Mouse (Mus musculus) CH12.LX (cell line): ENCODE data around the gene Zfp637. TPM values are rescaled to one million over a fixed set of nuclear protein-coding genes. Genes with fewer than 3 reads are reported as not detected.

Experiments used
- DNase-seq: peaks from one replicate; pipeline ENCODE4 v3.0.0-alpha.2; 2013; ENCODE audit errors: extremely low read depth
- H3K27ac ChIP-seq: 2 replicates; pipeline ENCODE4 v1.5.1; 2012; ENCODE audit warnings: low read depth, mild to moderate bottlenecking, control low read depth, moderate library complexity; ENCODE audit not compliant: insufficient read depth
- H3K27me3 ChIP-seq: replicated peaks from 2 replicates; pipeline ENCODE3; 2012; ENCODE audit warnings: inconsistent platforms
- H3K36me3 ChIP-seq, 2 experiments: replicated peaks in 1 of 2; 2 replicates each; pipeline versions ENCODE3 to v1.6.1; 2012; ENCODE audit warnings: inconsistent platforms in 1 of 2, low read length in 1 of 2, mild to moderate bottlenecking in 1 of 2, mixed read lengths in 1 of 2, moderate library complexity in 1 of 2; ENCODE audit not compliant: control insufficient read depth in 1 of 2, insufficient read depth in 1 of 2
- H3K4me1 ChIP-seq, 2 experiments: 2 replicates each; pipeline ENCODE4 v1.6.1; 2012; ENCODE audit warnings: inconsistent platforms in 1 of 2, moderate library complexity in 1 of 2; ENCODE audit not compliant: insufficient read depth in 2 of 2, control insufficient read depth in 1 of 2
- H3K4me2 ChIP-seq: 2 replicates; pipeline ENCODE4 v1.6.1; 2012; ENCODE audit warnings: low read depth, mild to moderate bottlenecking, control low read depth; ENCODE audit not compliant: poor library complexity, insufficient read depth, severe bottlenecking
- H3K4me3 ChIP-seq, 3 experiments: fragments of 150-350 bp in 1 of 3; sonication (generic) in 1 of 3; replicated peaks in 1 of 3; 2 replicates each; pipeline versions ENCODE3 to v1.5.1; 2011 to 2012; ENCODE audit warnings: low read depth in 2 of 3, low read length in 2 of 3, mild to moderate bottlenecking in 2 of 3, moderate library complexity in 2 of 3, control low read depth in 1 of 3, improper control_type of control experiment in 1 of 3, inconsistent platforms in 1 of 3, mixed read lengths in 1 of 3; ENCODE audit not compliant: poor library complexity in 1 of 3
- H3K79me2 ChIP-seq: replicated peaks from 2 replicates; pipeline ENCODE4 v1.6.1; 2012; ENCODE audit warnings: mild to moderate bottlenecking, moderate library complexity; ENCODE audit not compliant: control insufficient read depth, poor library complexity, insufficient read depth, severe bottlenecking; ENCODE audit errors: extremely low read depth
- H3K9ac ChIP-seq: 2 replicates; pipeline ENCODE4 v1.6.1; 2012; ENCODE audit warnings: low read depth, mild to moderate bottlenecking, control low read depth, moderate library complexity; ENCODE audit not compliant: insufficient read depth
- H3K9me3 ChIP-seq: replicated peaks from 2 replicates; pipeline ENCODE3; 2012; ENCODE audit warnings: low read length, inconsistent platforms, mixed read lengths
- BHLHE40 ChIP-seq: IDR thresholded peaks from 2 replicates; pipeline ENCODE4 v1.6.1; 2011; ENCODE audit warnings: mild to moderate bottlenecking, low read depth, low read length, improper control_type of control experiment
- CHD1 ChIP-seq: IDR thresholded peaks from 2 replicates; pipeline ENCODE4 v1.6.1; 2012; ENCODE audit warnings: low read depth, low read length, improper control_type of control experiment, inconsistent platforms
- CHD2 ChIP-seq: IDR thresholded peaks from 2 replicates; pipeline ENCODE4 v1.6.1; 2011; ENCODE audit warnings: low read length, improper control_type of control experiment
- ELF1 ChIP-seq: IDR thresholded peaks from 2 replicates; pipeline ENCODE4 v1.6.1; 2014; ENCODE audit warnings: low read depth, mild to moderate bottlenecking, inconsistent platforms, low read length, improper control_type of control experiment
- GABPA ChIP-seq: IDR thresholded peaks from 2 replicates; pipeline ENCODE4 v1.6.1; 2012; ENCODE audit warnings: low read depth, low read length, improper control_type of control experiment, inconsistent platforms; ENCODE audit not compliant: insufficient replicate concordance
- HCFC1 ChIP-seq: IDR thresholded peaks from 2 replicates; pipeline ENCODE4 v1.6.1; 2012; ENCODE audit warnings: low read depth, mild to moderate bottlenecking, inconsistent platforms, low read length, improper control_type of control experiment
- IRF4 ChIP-seq: IDR thresholded peaks from 2 replicates; pipeline ENCODE4 v1.6.1; 2014; ENCODE audit warnings: low read depth, mild to moderate bottlenecking, inconsistent platforms, low read length, improper control_type of control experiment
- JUND ChIP-seq: conservative IDR thresholded peaks from 2 replicates; pipeline ENCODE4 v1.6.1; 2011; ENCODE audit warnings: low read depth, low read length, improper control_type of control experiment
- KAT2A ChIP-seq: IDR thresholded peaks from 2 replicates; pipeline ENCODE4 v1.6.1; 2012; ENCODE audit warnings: low read length, improper control_type of control experiment, inconsistent platforms; ENCODE audit not compliant: insufficient replicate concordance
- MAFK ChIP-seq: IDR thresholded peaks from 2 replicates; pipeline ENCODE4 v1.6.1; 2011; ENCODE audit warnings: low read length, improper control_type of control experiment; ENCODE audit not compliant: insufficient replicate concordance
- MAX ChIP-seq: IDR thresholded peaks from 2 replicates; pipeline ENCODE4 v1.6.1; 2011; ENCODE audit warnings: low read length, improper control_type of control experiment
- MAZ ChIP-seq: IDR thresholded peaks from 2 replicates; pipeline ENCODE4 v1.6.1; 2012; ENCODE audit warnings: low read depth, mild to moderate bottlenecking, inconsistent platforms, low read length, improper control_type of control experiment, moderate library complexity
- MXI1 ChIP-seq: IDR thresholded peaks from 2 replicates; pipeline ENCODE4 v1.6.1; 2011; ENCODE audit warnings: mild to moderate bottlenecking, low read depth, low read length, improper control_type of control experiment
- POLR2A ChIP-seq: IDR thresholded peaks from 2 replicates; pipeline ENCODE4 v1.6.1; 2011; ENCODE audit warnings: low read depth, mild to moderate bottlenecking, improper control_type of control experiment, low read length
- POLR2AphosphoS2 ChIP-seq: IDR thresholded peaks from 2 replicates; pipeline ENCODE4 v1.6.1; 2011; ENCODE audit warnings: low read depth, low read length, improper control_type of control experiment
- RCOR1 ChIP-seq: conservative IDR thresholded peaks from 2 replicates; pipeline ENCODE4 v1.6.1; 2012; ENCODE audit warnings: low read depth, mild to moderate bottlenecking, inconsistent platforms, low read length, improper control_type of control experiment
- TBP ChIP-seq: conservative IDR thresholded peaks from 2 replicates; pipeline ENCODE4 v1.6.1; 2011; ENCODE audit warnings: low read depth, low read length, improper control_type of control experiment
- USF2 ChIP-seq: conservative IDR thresholded peaks from 2 replicates; pipeline ENCODE4 v1.6.1; 2011; ENCODE audit warnings: low read depth, low read length, improper control_type of control experiment
- ZC3H11A ChIP-seq: IDR thresholded peaks from 2 replicates; pipeline ENCODE4 v1.6.1; 2012; ENCODE audit warnings: low read depth, mild to moderate bottlenecking, inconsistent platforms, low read length, improper control_type of control experiment
- dilution Hi-C: fragments of 300-500 bp; cut with MboI; formaldehyde crosslinking; loops from 2 replicates; pipeline ENCODE4 v1.14.3; 2020; ENCODE audit warnings: low sequenced_read_pairs; ENCODE audit not compliant: extremely low pct_unique_long_range_greater_than_20kb, extremely low pct_ligation_motif_present
- in situ Hi-C: fragments of 300-500 bp; cut with MboI; formaldehyde crosslinking; loops from 3 replicates; pipeline ENCODE4 v1.14.3; 2019; ENCODE audit warnings: low sequenced_read_pairs, low pct_ligation_motif_present, low pct_unique_long_range_greater_than_20kb, mixed read lengths
- polyA plus RNA-seq: library from polyadenylated mRNA; unstranded; fragments of >175 nt; gene quantifications from 2 replicates; pipeline ENCODE4 v1.2.1, GENCODE M21; 2012; ENCODE audit warnings: low read depth; ENCODE audit not compliant: insufficient read length
- total RNA-seq, 2 experiments: library from RNA; depleted of rRNA; stranded (reverse); fragments of 300-350 nt in 1 of 2; fragments of >200 nt in 1 of 2; gene quantifications; 2 replicates each; pipeline ENCODE4 v1.2.3; 2012 to 2014

Zfp637 gene
- total and polyA plus RNA-seq, 3 experiments: 12.5 to 19.7 (median 18.7) TPM

GRCm38 (mm10) chr6:117862899-117863620 is 22.1 kb downstream of the Zfp637 start (continued):
- TF ChIP-seq MAFK (no peak), MXI1 (peak; percentile 85), USF2 (no peak), JUND (no peak), CHD2 (0 out of 2 replicates have a peak, but pooled peaks have one; percentile 18), CHD1 (no peak), IRF4 (peak; percentile 50; the same call in 1 of the 2 replicates), POLR2AphosphoS2 (no peak)

GRCm38 (mm10) chr6:117863751-117864150 is 22.8 kb downstream of the Zfp637 start:
- H3K27me3 ChIP-seq: no peaks in the 10 kb centered on the region
- peak overlapping the region; percentile 84 to 97 (median 95) for H3K4me3 ChIP-seq
- peak overlapping the region; percentile 55 for H3K9ac ChIP-seq
- no peak overlapping the region; the same call in 1 of the 2 replicates for H3K27ac ChIP-seq
- 0 out of 2 replicates have a peak, but pooled peaks cover 7% of the 10 kb centered on the region for H3K79me2 ChIP-seq
- dilution Hi-C loops: no loop called here
- H3K9me3 ChIP-seq: no peaks in the 10 kb centered on the region
- in situ Hi-C loops: loop anchor here (10.0 kb wide), 1 partner anchor 51 kb away; no protein-coding TSS in a partner anchor
- DNase-seq: peak; percentile 51
- peaks cover 0 to 10% of the 10 kb centered on the region in 2 experiments; a peak in 2 of 4 replicates for H3K4me1 ChIP-seq
- peak overlapping the region; percentile 96 for H3K4me2 ChIP-seq
- H3K36me3 ChIP-seq: peaks cover 0 to 29% of the 10 kb centered on the region in 2 experiments
- TF ChIP-seq USF2: no peak; the same call in 1 of the 2 replicates
- TF ChIP-seq MAFK: no peak
- peak; percentile 72 for TF ChIP-seq ELF1
- TF ChIP-seq POLR2AphosphoS2: no peak
- peak; percentile 48; the same call in 1 of the 2 replicates for TF ChIP-seq HCFC1
- TF ChIP-seq RCOR1: no peak
- TF ChIP-seq POLR2A: no peak
- TF ChIP-seq TBP: peak; percentile 69

- no peak for DNase-seq
- dilution Hi-C loops (no loop called here), in situ Hi-C loops (loop anchor here (10.0 kb wide), 1 partner anchor 47 kb away; no protein-coding TSS in a partner anchor)
- Histone ChIP-seq H3K9me3 (no peaks in the 10 kb centered on the region), H3K4me1 (peaks cover 0 to 7% of the 10 kb centered on the region in 2 experiments; a peak in 2 of 4 replicates), H3K27me3 (no peaks in the 10 kb centered on the region), H3K9ac (no peak overlapping the region), H3K79me2 (0 out of 2 replicates have a peak, but pooled peaks cover 7% of the 10 kb centered on the region), H3K4me3 (no peak overlapping the region), H3K27ac (no peak overlapping the region), H3K4me2 (no peak overlapping the region), H3K36me3 (peaks cover 14 to 57% of the 10 kb centered on the region in 2 experiments)
- TF ChIP-seq MAX (no peak), MXI1 (no peak), KAT2A (no peak), BHLHE40 (no peak), ZC3H11A (no peak), GABPA (no peak), MAZ (no peak)
Observed at GRCm38 (mm10) chr6:117868187-117868586, 27.2 kb downstream of the Zfp637 start.
